Mouse (Mus musculus): ENCODE data around the gene Tnnc2.

The Tnnc2 gene

GRCm38 (mm10) chr2:164739876-164740275 is 39.9 kb downstream of the Tnnc2 start:
- DNase-seq (ENCODE audit: extremely low spot score, low spot score) = no peak

- DNase-seq (ENCODE audit: extremely low spot score, low spot score) = no peak
Observed at GRCm38 (mm10) chr2:164737377-164738090, 42.2 kb downstream of the Tnnc2 start.

DNA sequence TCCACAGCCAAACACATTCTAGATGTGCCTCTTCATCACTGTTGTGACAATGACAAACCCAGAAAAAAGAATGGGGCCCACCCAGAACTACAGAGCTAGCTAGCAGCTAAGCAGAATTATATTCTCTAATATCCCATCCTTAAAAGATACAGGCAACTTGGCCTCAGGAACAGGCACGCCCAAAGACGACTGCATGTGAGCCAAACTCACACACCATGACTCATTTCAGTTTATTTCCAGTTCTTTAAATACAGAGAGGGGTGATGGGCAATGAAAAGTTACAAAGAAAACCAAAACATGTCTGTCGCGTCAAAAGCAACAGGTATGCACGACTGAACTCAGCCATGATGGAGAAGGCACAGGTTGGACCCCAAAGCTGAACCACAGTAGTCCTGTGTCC is 44.3 kb downstream of the Tnnc2 start:
- no peak for DNase-seq (ENCODE audit: extremely low spot score, low spot score)

GRCm38 (mm10) chr2:164734839-164735238 is 44.9 kb downstream of the Tnnc2 start:
- no peak for DNase-seq (ENCODE audit: extremely low spot score, low spot score)

DNA sequence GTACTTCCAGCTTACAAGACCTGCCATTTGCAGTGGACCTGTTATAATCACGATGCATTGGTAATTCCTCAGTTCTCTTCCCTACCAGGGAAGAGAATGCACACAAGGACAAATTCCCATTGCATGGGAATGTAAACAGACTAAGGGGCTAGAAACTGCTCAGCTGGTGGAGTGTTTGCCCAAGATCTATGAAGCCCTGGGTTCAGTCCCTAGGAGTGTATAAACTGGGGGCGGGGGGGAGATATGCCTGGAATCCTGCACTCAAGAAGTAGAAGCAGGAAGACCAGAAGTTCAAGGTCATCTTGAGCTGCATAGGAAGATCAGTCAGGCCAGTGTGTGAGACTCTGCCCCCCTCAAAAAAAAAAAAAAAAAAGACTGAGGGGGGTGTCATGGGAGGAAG is 46.5 kb downstream of the Tnnc2 start:
- no peak for DNase-seq (ENCODE audit: extremely low spot score, low spot score)

- no peak for DNase-seq (ENCODE audit: extremely low spot score, low spot score)
Observed at GRCm38 (mm10) chr2:164731719-164732118, 48.0 kb downstream of the Tnnc2 start.

Data from neural tube, embryonic 10.5 days (tissue).